Mouse (Mus musculus) CH12.LX (cell line): ENCODE results near the gene Gm29666.

Experiments used
- CHD1 ChIP-seq: IDR thresholded peaks from 2 replicates; pipeline ENCODE4 v1.6.1; 2012; ENCODE audit warnings: low read depth, low read length, improper control_type of control experiment, inconsistent platforms
- CHD2 ChIP-seq: IDR thresholded peaks from 2 replicates; pipeline ENCODE4 v1.6.1; 2011; ENCODE audit warnings: low read length, improper control_type of control experiment
- CTCF ChIP-seq, 2 experiments: IDR thresholded peaks in 1 of 2; conservative IDR thresholded peaks in 1 of 2; 2 replicates each; pipeline ENCODE4 v1.5.1; 2011 to 2012; ENCODE audit warnings: low read depth in 2 of 2, low read length in 2 of 2, improper control_type of control experiment in 1 of 2, inconsistent platforms in 1 of 2, mild to moderate bottlenecking in 1 of 2, moderate library complexity in 1 of 2
- E2F4 ChIP-seq: IDR thresholded peaks from 2 replicates; pipeline ENCODE4 v1.6.1; 2011; ENCODE audit warnings: low read depth, low read length, improper control_type of control experiment; ENCODE audit not compliant: insufficient replicate concordance
- EP300 ChIP-seq: IDR thresholded peaks from 2 replicates; pipeline ENCODE4 v1.6.1; 2011; ENCODE audit warnings: low read length, improper control_type of control experiment
- JUN ChIP-seq: IDR thresholded peaks from 2 replicates; pipeline ENCODE4 v1.6.1; 2011; ENCODE audit warnings: low read depth, mild to moderate bottlenecking, low read length, improper control_type of control experiment, moderate library complexity; ENCODE audit not compliant: insufficient read depth
- MAX ChIP-seq: IDR thresholded peaks from 2 replicates; pipeline ENCODE4 v1.6.1; 2011; ENCODE audit warnings: low read length, improper control_type of control experiment
- MYC ChIP-seq: IDR thresholded peaks from 2 replicates; pipeline ENCODE4 v1.6.1; 2011; ENCODE audit warnings: low read depth, mild to moderate bottlenecking, improper control_type of control experiment, low read length
- NELFE ChIP-seq: IDR thresholded peaks from 2 replicates; pipeline ENCODE4 v1.6.1; 2011; ENCODE audit warnings: low read depth, low read length, improper control_type of control experiment
- SIN3A ChIP-seq: IDR thresholded peaks from 2 replicates; pipeline ENCODE4 v1.6.1; 2012; ENCODE audit warnings: low read length, improper control_type of control experiment, inconsistent platforms
- SMC3 ChIP-seq: IDR thresholded peaks from 2 replicates; pipeline ENCODE4 v1.6.1; 2011; ENCODE audit warnings: low read depth, low read length, improper control_type of control experiment
- USF2 ChIP-seq: conservative IDR thresholded peaks from 2 replicates; pipeline ENCODE4 v1.6.1; 2011; ENCODE audit warnings: low read depth, low read length, improper control_type of control experiment
- ZC3H11A ChIP-seq: IDR thresholded peaks from 2 replicates; pipeline ENCODE4 v1.6.1; 2012; ENCODE audit warnings: low read depth, mild to moderate bottlenecking, inconsistent platforms, low read length, improper control_type of control experiment
- ZMIZ1 ChIP-seq: IDR thresholded peaks from 2 replicates; pipeline ENCODE4 v1.6.1; 2012; ENCODE audit warnings: low read depth, mild to moderate bottlenecking, inconsistent platforms, low read length, improper control_type of control experiment

DNA sequence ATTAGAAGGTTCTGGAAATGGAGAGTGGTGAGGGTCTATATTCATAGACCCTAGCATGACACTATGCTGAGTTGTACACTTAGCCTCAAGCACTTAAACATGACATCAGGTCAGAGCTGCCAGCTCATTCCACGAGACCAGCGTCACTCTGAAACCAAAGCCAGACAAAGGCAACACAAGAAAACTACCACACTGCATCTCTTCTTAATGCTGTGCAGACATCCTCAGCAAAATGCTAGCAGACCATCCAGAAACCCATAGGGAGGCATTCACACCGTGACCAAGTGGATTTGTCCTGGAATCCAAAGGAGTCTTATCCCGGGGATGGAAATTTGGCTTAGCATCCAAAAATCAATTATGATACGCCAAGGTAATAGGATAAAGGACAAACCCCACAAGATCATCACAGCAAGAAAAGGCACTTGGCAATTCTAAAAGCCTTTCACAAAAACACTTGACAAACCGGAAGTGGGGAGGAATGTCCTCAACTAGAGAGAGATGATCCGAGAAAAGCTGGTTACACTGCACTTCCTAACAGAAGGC lies 15.9 kb downstream of the Gm29666 start:
- no peak for TF ChIP-seq MAX
- no peak for TF ChIP-seq ZC3H11A
- no peak for TF ChIP-seq EP300
- TF ChIP-seq CTCF (conservative IDR thresholded peaks at IDR 0.05 in 1 of 2, IDR thresholded peaks at IDR 0.05 in 1 of 2; ENCODE audit: low read depth in 2 of 2, low read length in 2 of 2) = no peak
- no peak for TF ChIP-seq JUN
- TF ChIP-seq USF2 = no peak
- TF ChIP-seq ZMIZ1 = no peak
- no peak for TF ChIP-seq CHD1
- TF ChIP-seq NELFE = no peak
- no peak for TF ChIP-seq CHD2
- TF ChIP-seq SMC3 = no peak
- no peak for TF ChIP-seq SIN3A
- no peak for TF ChIP-seq E2F4
- TF ChIP-seq MYC = no peak
